Mouse (Mus musculus) kidney, embryonic 15.5 days (tissue): ENCODE data around the gene Olfr56. TPM values are rescaled to one million over a fixed set of nuclear protein-coding genes. Genes with fewer than 3 reads are reported as not detected.
"Not testable (repeated sequence)": the region's sequence is repeated elsewhere in the genome, so short reads cannot be mapped to it uniquely, and the experiment has no call there.

ENCODE experiments used
- ATAC-seq: fragments of 200-750 bp; cut with Nextera tagmentation; replicated peaks from 2 replicates; pipeline ENCODE4 v1.8.0; 2017; ENCODE audit warnings: moderate TSS enrichment; ENCODE audit not compliant: low FRiP score
- H3K27ac ChIP-seq: fragments of 300-500 bp; sonication (generic); 2 replicates; pipeline ENCODE4 v1.5.1; 2015; ENCODE audit warnings: mild to moderate bottlenecking, inconsistent platforms
- H3K27me3 ChIP-seq: fragments of 300-500 bp; sonication (generic); 2 replicates; pipeline ENCODE4 v1.6.1; 2015; ENCODE audit warnings: inconsistent platforms
- H3K36me3 ChIP-seq: fragments of 300-500 bp; sonication (generic); 2 replicates; pipeline ENCODE4 v1.6.1; 2015; ENCODE audit warnings: inconsistent platforms
- H3K4me1 ChIP-seq: fragments of 300-500 bp; sonication (generic); 2 replicates; pipeline ENCODE4 v1.6.1; 2015; ENCODE audit warnings: inconsistent platforms
- H3K4me2 ChIP-seq: fragments of 300-500 bp; sonication (generic); 2 replicates; pipeline ENCODE4 v1.6.1; 2015; ENCODE audit warnings: moderate library complexity, mild to moderate bottlenecking, inconsistent platforms
- H3K4me3 ChIP-seq: fragments of 300-500 bp; sonication (generic); replicated peaks from 2 replicates; pipeline ENCODE4 v1.5.1; 2015; ENCODE audit warnings: mild to moderate bottlenecking, inconsistent platforms
- H3K9ac ChIP-seq: fragments of 300-500 bp; sonication (generic); 2 replicates; pipeline ENCODE4 v1.6.1; 2015; ENCODE audit warnings: mild to moderate bottlenecking, inconsistent platforms
- H3K9me3 ChIP-seq: fragments of 300-500 bp; sonication (generic); replicated peaks from 2 replicates; pipeline ENCODE4 v1.6.1; 2016; ENCODE audit warnings: inconsistent platforms
- WGBS: fragments of 180-500 bp; shearing (Covaris S2); methylation state at CpG from one replicate; pipeline ENCODE4 v1.1.7; 2015; ENCODE audit warnings: mixed read lengths; 5-methylcytosine and 5-hydroxymethylcytosine counted together
- polyA plus RNA-seq: library from polyadenylated mRNA; unstranded; fragments of >200 nt; fragmentation: Nextera tagmentation; extraction: Ambion mirVana; gene quantifications from 2 replicates; pipeline ENCODE4 v1.2.1, GENCODE M21; 2015

Gene Olfr56
- polyA plus RNA-seq, 1 experiment from 2014 or later: not detected

DNA sequence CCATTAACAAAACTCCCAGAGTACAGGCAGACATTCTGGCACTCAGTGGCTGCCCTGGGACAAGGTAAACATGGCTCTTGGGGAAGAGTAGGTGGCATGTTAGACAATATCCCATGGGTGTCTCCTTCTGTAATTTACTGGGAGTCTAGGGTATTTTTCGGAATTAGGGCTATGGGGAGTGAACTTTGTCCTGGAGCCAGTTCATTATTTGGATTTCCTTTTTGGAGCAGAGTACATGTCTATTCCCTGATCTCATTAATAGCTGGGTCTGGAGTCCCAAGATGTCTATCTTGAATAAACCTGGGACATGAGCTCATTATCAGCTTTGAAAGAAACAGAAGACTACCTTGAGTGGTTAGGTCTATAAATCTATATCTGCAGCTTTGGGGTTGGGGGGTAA is 175.4 kb downstream of the Olfr56 start, which contains the start of gene Olfr1394:
Gene Olfr1394 (plus strand): TSS at position 301 of the 400 bp plus-strand sequence.
- no peak within 1 kb of the TSS for H3K4me2 ChIP-seq
- no peaks in the 10 kb centered on the region for H3K4me1 ChIP-seq
- no peak within 1 kb of the TSS for H3K27ac ChIP-seq
- no peak for ATAC-seq
- H3K27me3 ChIP-seq: no peaks in the 10 kb centered on the region
- H3K9ac ChIP-seq: no peak within 1 kb of the TSS
- no peak within 1 kb of the TSS for H3K4me3 ChIP-seq
- H3K9me3 ChIP-seq: no peaks in the 10 kb centered on the region
- no peaks in the 10 kb centered on the region for H3K36me3 ChIP-seq
- 74% methylated on average over 1 of the region's 1 CpGs for WGBS

DNA sequence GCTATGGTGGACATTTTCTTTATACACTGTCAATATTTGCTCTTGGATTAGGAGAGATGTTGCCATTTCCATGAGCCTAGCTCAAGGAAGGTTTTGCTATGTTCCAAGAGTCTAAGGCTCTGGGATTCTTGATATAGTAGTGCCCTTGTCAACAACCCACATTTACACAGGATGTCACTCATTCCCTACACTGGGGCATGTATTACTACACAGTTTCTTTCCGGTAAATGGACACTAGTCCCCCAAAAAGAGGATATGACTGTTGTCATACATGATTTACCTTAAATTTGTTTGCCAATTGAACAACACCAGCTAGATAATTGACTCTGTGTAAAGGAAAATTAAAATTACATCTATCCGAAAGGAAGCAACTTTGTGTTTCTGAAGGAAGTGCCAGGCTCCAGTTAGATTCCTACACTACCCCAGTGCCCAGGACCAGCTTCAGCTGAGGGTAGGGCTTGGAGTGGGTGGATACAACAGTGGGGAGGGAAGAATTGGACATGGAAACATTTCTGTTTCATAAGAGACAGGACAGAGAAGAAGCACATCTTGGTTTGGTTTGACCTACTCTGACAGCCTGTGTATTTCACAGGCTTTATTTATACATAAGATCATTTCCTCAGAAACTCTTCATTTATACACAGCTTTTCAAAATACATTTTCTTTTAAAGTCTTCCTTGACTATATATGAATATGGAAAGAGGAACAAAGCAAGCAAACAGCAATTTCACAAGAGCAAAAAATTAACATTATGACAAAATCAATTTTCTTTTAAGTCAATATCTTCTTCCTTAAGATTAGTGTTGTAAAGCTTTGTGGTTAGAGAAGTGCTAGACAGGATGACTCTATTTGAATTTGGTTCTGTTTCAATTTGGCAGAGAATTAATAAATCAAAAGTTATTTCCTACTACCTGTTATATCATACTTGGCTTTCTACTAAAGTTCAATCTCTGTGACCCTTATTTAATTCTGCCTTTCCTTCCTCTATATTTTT is 178.4 kb downstream of the Olfr56 start:
- H3K4me1 ChIP-seq: no peaks in the 10 kb centered on the region
- H3K27ac ChIP-seq: no peak overlapping the region
- no peaks in the 10 kb centered on the region for H3K27me3 ChIP-seq
- H3K9me3 ChIP-seq: no peaks in the 10 kb centered on the region
- no peaks in the 10 kb centered on the region for H3K36me3 ChIP-seq
- WGBS: 88% methylated on average over 2 of the region's 2 CpGs
- H3K4me3 ChIP-seq: no peak overlapping the region
- ATAC-seq: no peak
- no peak overlapping the region for H3K9ac ChIP-seq
- H3K4me2 ChIP-seq: no peak overlapping the region

DNA sequence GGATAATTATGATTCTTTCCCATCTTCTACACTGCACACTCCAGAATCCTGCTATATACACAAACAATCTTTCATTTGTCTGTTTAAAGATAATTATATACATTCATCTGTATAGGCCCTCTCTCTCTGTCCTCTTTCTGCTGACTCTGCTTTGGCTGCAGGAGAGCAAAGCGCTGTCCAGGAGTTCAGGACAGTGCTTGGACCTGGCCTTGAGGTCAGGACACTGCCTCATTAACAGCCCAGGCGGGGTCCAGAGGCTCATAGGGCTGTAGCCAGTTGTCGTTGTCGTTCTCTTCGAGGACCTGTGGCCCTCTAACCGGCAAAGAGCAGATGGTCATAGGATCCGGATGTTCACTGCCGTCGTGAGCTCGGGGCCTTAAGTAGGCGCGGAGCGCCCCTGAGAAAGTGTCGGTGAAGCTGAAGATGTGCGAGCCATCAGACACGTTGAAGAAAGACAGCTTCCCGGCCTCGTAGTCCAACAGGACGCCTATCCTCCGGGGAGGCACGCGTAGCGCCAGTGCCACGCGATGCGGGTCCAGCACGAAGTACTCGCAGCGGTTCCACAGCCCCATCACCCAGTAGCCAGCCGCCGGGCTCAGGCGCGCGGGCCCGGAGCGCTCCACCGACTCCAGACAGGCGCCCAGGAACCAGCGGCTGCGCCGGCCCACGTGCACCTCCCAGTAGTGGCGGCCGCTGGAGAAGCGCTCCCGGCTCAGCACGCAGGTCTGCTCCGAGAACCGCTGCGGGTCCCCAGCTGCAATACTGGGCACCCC is 190.3 kb downstream of the Olfr56 start:
- Histone ChIP-seq H3K27me3 (peaks cover 32% of the 10 kb centered on the region), H3K4me3 (peak overlapping the region; percentile 35), H3K4me1 (peaks cover 8% of the 10 kb centered on the region), H3K4me2 (peak overlapping the region; percentile 69), H3K27ac (no peak overlapping the region), H3K36me3 (no peaks in the 10 kb centered on the region), H3K9ac (peak overlapping the region; percentile 9; the same call in 1 of the 2 replicates), H3K9me3 (peaks cover 9% of the 10 kb centered on the region; the same call in 1 of the 2 replicates)
- WGBS: 4% methylated on average over 50 of the region's 50 CpGs
- ATAC-seq: peak; percentile 87

DNA sequence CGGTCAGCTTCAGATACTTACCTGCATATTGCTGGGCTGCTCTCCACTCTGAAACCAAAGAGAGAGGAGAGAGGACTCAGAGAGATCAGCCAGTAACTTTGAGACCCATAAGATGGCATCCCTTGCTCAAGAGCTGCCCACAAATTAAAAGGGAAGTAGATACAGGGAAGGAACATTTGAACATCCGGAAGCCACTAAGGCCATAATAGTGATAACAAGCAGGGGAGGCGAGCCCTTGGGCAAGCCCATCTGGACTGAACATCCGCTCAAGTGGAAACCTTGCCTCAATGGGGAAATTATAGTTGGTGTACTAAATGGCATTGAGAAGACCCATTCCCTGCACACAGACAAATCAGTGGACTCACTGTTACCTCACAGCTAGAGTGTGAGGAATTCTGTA is 191.9 kb downstream of the Olfr56 start:
- no peaks in the 10 kb centered on the region for H3K36me3 ChIP-seq
- ATAC-seq: no peak
- H3K27ac ChIP-seq: no peak overlapping the region
- H3K9me3 ChIP-seq: peaks cover 9% of the 10 kb centered on the region; the same call in 1 of the 2 replicates
- no peak overlapping the region for H3K9ac ChIP-seq
- peaks cover 8% of the 10 kb centered on the region for H3K4me1 ChIP-seq
- H3K4me3 ChIP-seq: no peak overlapping the region
- peaks cover 32% of the 10 kb centered on the region for H3K27me3 ChIP-seq
- H3K4me2 ChIP-seq: no peak overlapping the region
- 96% methylated on average over 4 of the region's 4 CpGs for WGBS

DNA sequence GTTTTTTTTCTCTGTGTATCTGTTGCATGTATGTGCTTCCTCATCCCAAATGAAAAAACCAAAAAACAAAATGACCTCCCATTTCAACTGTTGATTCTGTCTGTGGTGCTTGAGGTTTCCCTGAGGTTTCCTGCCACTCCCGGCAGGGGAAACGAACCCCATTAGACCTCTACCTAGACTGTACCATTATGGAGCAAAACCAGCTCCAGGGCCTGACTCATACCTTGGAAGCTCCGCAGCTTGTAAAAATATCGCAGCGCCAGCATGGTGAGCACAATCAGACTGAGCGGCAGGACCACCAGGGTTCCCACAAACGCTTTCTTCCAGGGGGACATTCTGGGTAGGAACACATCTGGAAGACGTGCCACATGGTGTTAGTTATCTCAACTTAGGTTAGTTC is 196.7 kb downstream of the Olfr56 start:
- H3K9me3 ChIP-seq: no peaks in the 10 kb centered on the region
- no peak overlapping the region for H3K4me3 ChIP-seq
- no peaks in the 10 kb centered on the region for H3K36me3 ChIP-seq
- no peak overlapping the region for H3K4me2 ChIP-seq
- no peak overlapping the region for H3K27ac ChIP-seq
- ATAC-seq: no peak
- WGBS: 90% methylated on average over 8 of the region's 8 CpGs
- H3K27me3 ChIP-seq: peaks cover 8% of the 10 kb centered on the region; the same call in 1 of the 2 replicates
- H3K9ac ChIP-seq: no peak overlapping the region
- no peaks in the 10 kb centered on the region for H3K4me1 ChIP-seq

DNA sequence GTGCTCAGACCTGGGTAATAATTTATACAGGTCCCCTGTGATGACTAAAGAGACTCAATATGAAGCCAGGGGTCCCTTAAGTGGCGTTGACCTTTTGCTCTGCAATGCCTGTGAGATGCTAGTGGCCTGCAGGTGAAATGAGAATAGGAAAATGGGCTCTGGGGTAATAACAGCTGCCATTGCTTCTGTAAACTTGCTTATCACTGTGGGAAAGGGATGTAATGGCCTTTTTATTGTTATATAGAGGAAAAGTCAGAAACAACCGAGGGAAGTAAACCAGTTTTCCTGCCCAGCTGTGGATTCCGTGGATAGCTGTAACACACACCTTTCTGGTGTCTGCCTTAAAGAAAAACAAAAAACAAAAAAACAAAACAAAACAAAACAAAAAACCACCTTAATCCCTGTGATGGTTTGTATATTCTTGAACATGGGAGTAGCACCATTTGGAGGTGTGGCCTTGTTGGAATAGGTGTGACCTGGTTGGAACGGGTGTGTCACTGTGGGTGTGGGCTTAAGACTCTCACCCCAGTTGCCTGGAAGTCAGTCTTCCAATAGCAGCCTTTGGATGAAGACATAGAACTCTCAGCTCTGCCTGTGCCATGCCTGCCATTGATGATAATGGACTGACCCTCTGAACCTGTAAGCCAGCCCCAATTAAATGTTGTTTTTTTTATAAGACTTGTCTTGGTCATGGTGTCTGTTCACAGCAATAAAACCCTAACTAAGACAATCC is 197.5 kb downstream of the Olfr56 start:
- not testable (repeated sequence) for H3K36me3 ChIP-seq, H3K4me1 ChIP-seq, H3K27me3 ChIP-seq, H3K4me2 ChIP-seq, ATAC-seq, H3K27ac ChIP-seq, H3K4me3 ChIP-seq, H3K9me3 ChIP-seq, H3K9ac ChIP-seq
- 73% methylated on average over 4 of the region's 4 CpGs for WGBS

DNA sequence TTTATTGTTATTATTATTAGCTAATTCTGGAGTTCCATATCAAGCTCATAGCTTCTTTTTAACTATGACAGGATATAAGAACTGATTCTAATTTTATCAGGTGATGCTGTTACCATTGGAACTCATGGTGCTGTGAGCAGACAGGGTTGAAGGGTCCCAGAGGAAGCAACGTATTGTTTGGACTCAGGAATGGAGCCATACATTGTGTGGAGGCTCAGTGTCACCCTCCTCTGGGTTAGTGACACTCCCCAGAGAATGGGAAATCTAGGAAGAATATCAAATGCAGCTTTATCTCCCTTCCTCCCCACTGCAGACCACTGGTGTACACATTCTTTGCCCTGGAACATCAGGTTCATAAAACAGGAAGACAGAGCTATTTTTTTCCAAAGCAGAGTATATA is 204.5 kb downstream of the Olfr56 start:
- no peak for ATAC-seq
- Histone ChIP-seq H3K27ac (no peak overlapping the region), H3K9me3 (no peaks in the 10 kb centered on the region), H3K9ac (no peak overlapping the region), H3K4me2 (no peak overlapping the region), H3K36me3 (no peaks in the 10 kb centered on the region), H3K27me3 (no peaks in the 10 kb centered on the region), H3K4me1 (0 out of 2 replicates have a peak, but pooled peaks cover 3% of the 10 kb centered on the region), H3K4me3 (no peak overlapping the region)
- 62% methylated on average over 1 of the region's 1 CpGs for WGBS

Other genes with a start within 250 kb of the Olfr56 start
- 775 and 792 TPM in 2 replicates for gene Rack1, start 178.6 kb upstream of the Olfr56 start, polyA plus RNA-seq
- 6.6 and 7.0 TPM in 2 replicates for gene Trim41, start 161.5 kb upstream of the Olfr56 start, polyA plus RNA-seq
- 3.7 and 4.0 TPM in 2 replicates for gene Trim7, start 152.7 kb upstream of the Olfr56 start, polyA plus RNA-seq
- gene Gm12184, start 152.2 kb upstream of the Olfr56 start, polyA plus RNA-seq: 1.6 and 2.9 TPM in 2 replicates
- gene Irgm1, start 107.2 kb upstream of the Olfr56 start, polyA plus RNA-seq: 15.2 and 15.5 TPM in 2 replicates
- 0.14 and 0.24 TPM in 2 replicates for gene Gm5431, start 76.7 kb upstream of the Olfr56 start, polyA plus RNA-seq
- 2.4 and 2.9 TPM in 2 replicates for gene Psme2b, start 32.7 kb upstream of the Olfr56 start, polyA plus RNA-seq
- 0.46 and 0.53 TPM in 2 replicates for gene 9930111J21Rik1, start 509 bp downstream of the Olfr56 start, polyA plus RNA-seq
- not detected in 2 replicates for gene Gm12185, start 13.3 kb downstream of the Olfr56 start, polyA plus RNA-seq
- gene Tgtp1, start 15.3 kb downstream of the Olfr56 start, polyA plus RNA-seq: 0.57 and 0.67 TPM in 2 replicates
- gene 9930111J21Rik2, start 72.4 kb downstream of the Olfr56 start, polyA plus RNA-seq: 0.93 and 1.0 TPM in 2 replicates
- gene Tgtp2, start 85.3 kb downstream of the Olfr56 start, polyA plus RNA-seq: 0.32 TPM in 1 of 2 replicates, not detected in the other
- gene Ifi47, start 97.7 kb downstream of the Olfr56 start, polyA plus RNA-seq: 1.7 and 2.1 TPM in 2 replicates
- not detected in 2 replicates for gene Olfr1396, start 136.0 kb downstream of the Olfr56 start, polyA plus RNA-seq
- gene Olfr1395, start 163.4 kb downstream of the Olfr56 start, polyA plus RNA-seq: not detected in 2 replicates
- gene Olfr1394, start 175.5 kb downstream of the Olfr56 start, polyA plus RNA-seq: not detected in 2 replicates
- 2.6 and 5.6 TPM in 2 replicates for gene Btnl9, start 208.3 kb downstream of the Olfr56 start, polyA plus RNA-seq
- gene Zfp62, start 224.4 kb downstream of the Olfr56 start, polyA plus RNA-seq: 40.5 and 41.9 TPM in 2 replicates